Mouse (Mus musculus) subcutaneous adipose tissue, adult 2 months (tissue): ENCODE results near the gene Gpd1l. TPM values are rescaled to one million over a fixed set of nuclear protein-coding genes. Genes with fewer than 3 reads are reported as not detected.

Experiments used
- polyA plus RNA-seq: library from polyadenylated mRNA; depleted of rRNA; stranded (reverse); fragments of >200 nt; gene quantifications from 2 replicates; pipeline ENCODE4 v1.2.3, GENCODE M21; 2012; ENCODE audit warnings: low replicate concordance; rRNA removed

The Gpd1l gene
- polyA plus RNA-seq = 28.6 and 30.0 TPM in 2 replicates

DNA sequence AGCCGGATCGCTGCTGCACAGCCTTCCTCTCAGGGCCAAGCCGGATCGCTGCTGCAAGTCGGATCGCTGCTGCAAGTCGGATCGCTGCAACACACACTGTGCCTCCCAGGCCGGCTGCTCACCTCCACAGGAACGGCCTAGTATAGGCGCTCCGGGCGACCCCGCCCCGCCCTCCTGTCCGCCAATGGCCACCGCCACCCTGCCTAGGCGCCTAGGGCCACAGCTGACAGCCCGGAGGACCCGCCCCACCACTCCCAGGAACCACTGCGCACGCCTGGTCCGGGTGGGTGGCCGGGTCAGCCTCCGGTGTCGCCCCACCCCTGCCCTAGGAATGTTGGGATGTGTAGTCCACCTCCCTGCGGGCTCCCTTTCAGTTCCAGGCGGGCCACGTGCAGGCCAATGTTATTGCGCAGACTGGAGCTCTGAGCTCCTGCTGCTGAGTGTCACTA lies at the start of gene Gpd1l:
TSS of gene Gpd1l (minus strand) at position 265 of the 449 bp plus-strand sequence.

DNA sequence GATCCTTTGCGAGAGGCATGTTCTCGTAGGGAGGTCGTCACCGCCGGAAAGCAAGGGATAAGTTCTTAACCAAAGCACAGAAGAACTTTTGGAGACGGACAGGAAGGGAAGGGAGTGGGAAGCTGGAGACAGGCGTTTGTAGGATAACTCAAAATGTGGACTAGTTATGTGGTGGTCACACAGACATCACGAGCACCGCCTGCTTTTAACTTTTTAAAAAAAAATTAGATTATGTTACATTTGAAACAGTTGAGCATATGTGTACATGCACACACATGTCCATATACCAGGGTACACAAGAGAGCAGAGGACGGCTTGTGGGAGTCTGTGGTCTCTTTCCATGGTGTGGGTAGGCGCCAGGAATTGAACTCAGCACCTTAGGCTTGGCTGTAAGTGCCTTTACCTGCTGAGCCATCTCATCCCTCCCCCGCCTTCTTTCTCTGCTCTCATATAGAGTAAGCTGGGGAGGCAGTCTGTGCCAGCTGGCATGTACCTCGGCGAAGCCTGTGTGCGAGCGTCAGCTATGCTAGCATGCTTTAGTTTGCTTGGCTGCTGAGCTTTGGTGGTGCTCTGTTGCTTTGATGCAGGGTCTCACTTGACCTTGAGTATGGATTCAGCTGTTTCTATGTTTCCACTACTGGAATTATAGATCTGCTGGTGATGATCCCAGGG lies 49.0 kb upstream of the Gpd1l start, which contains the start of gene Rps27rt:
TSS of gene Rps27rt (minus strand) at position 51 of the 672 bp plus-strand sequence.

DNA sequence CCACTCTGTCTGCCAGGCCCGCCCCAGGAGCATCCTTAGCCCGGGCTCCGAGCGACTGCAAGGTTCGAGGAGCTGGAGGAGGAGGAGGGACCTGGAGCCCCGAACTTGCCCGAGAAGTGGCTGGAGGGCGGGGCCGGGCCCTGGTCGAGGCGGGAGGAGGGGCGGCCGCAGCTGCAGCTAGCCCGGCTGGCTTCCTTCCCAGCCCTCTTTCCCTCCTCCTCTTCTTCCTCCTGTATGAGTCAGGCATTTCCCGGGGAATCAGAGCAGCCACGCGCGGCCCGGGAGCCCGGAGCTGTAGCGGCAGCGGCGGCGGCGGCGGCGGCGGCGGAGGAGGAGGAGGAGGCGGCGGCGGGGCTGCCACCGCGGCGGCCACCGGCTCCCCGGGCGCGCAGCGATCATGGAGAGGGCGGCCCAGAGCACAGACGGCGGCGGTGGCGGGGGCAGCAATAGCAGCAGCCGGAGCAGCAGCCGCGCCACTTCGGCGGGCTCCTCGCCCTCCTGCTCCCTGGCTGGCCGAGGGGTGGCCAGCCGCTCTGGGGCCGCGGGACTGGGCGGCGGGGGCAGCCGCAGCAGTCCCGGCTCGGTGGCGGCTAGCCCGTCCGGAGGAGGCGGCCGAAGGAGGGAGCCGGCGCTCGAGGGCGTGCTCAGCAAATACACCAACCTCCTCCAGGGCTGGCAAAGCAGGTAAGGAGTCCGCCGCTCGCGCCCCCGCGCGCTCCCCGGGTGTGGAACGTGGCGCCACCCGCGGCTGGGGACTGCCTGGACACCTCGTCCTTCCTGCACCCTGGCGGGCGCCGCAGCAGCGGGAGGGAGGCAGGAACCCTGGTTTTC lies 44.7 kb upstream of the Gpd1l start, which contains the start of gene Osbpl10:
TSS of gene Osbpl10 (plus strand) at position 289 of the 831 bp plus-strand sequence.

Other genes with a start within 250 kb of the Gpd1l start
- 17.5 and 22.6 TPM in 2 replicates for gene Dync1li1, start 245.2 kb downstream of the Gpd1l start, polyA plus RNA-seq
- gene Cmtm6, start 202.9 kb downstream of the Gpd1l start, polyA plus RNA-seq = 44.8 and 62.3 TPM in 2 replicates
- gene Cmtm7, start 152.1 kb downstream of the Gpd1l start, polyA plus RNA-seq = 54.4 and 164 TPM in 2 replicates
- gene Cmtm8, start 89.8 kb downstream of the Gpd1l start, polyA plus RNA-seq = 18.4 and 27.2 TPM in 2 replicates
- gene Osbpl10, start 44.6 kb upstream of the Gpd1l start, polyA plus RNA-seq = 1.7 and 6.0 TPM in 2 replicates
- 83.0 and 151 TPM in 2 replicates for gene Rps27rt, start 48.8 kb upstream of the Gpd1l start, polyA plus RNA-seq